In genomic region chr1:131827787-131828258, GRCm38 (mm10) we compare ENCODE assay signal across 8 mouse cellular contexts. TPM values are rescaled to one million over a fixed set of nuclear protein-coding genes. Genes with fewer than 3 reads are reported as not detected.
DNase-seq lines count a peak whose midpoint lies in the region; ATAC-seq and TF ChIP-seq lines count a peak whose summit lies in the region.

No protein-coding gene starts in this region.

- H3K4me2 ChIP-seq in forebrain, embryonic 12.5 days = peak overlapping the region; percentile 82
- peak overlapping the region; percentile 85 for H3K4me2 ChIP-seq in heart, postnatal 0 days (ENCODE audit: low read depth, low read length)
- H3K4me2 ChIP-seq in liver, embryonic 16.5 days (ENCODE audit: low read depth, low read length) = peak overlapping the region; percentile 94
- H3K4me2 ChIP-seq in neural tube, embryonic 13.5 days = peak overlapping the region; percentile 76

- peak; percentile 78; the same call in 1 of the 2 replicates for TF ChIP-seq EP300 in heart, postnatal 0 days (IDR thresholded peaks at IDR 0.05; ENCODE audit: low read depth)

- TF ChIP-seq POLR2A in testis, adult 2 months (IDR thresholded peaks at IDR 0.05; ENCODE audit: control insufficient read depth, low read depth, low read length) = peak; percentile 75; the same call in 1 of the 2 replicates

- DNase-seq in c-Kit-positive CD71-positive TER-119-positive erythroid progenitor cells, embryonic 14.5 days (ENCODE audit: low spot score) = peak; percentile 91
- peak; percentile 92 for DNase-seq in heart, postnatal 0 days (ENCODE audit: low spot score)
- DNase-seq in kidney, postnatal 4 days = peak; percentile 97

- peak overlapping the region; percentile 82 for H3K9ac ChIP-seq in forebrain, embryonic 12.5 days
- peak overlapping the region; percentile 81 for H3K9ac ChIP-seq in heart, postnatal 0 days (replicated peaks; ENCODE audit: low read depth, low read length)
- H3K9ac ChIP-seq in liver, embryonic 16.5 days (ENCODE audit: low read depth, low read length) = peak overlapping the region; percentile 70
- peak overlapping the region; percentile 77 for H3K9ac ChIP-seq in neural tube, embryonic 13.5 days

- ATAC-seq in forebrain, embryonic 12.5 days (ENCODE audit: low FRiP score) = peak; percentile 96
- peak; percentile 96 for ATAC-seq in heart, postnatal 0 days (ENCODE audit: insufficient read depth, low read depth)
- peak; percentile 91 for ATAC-seq in liver, embryonic 16.5 days (ENCODE audit: low read depth)
- peak; percentile 96 for ATAC-seq in neural tube, embryonic 13.5 days (ENCODE audit: low read depth)

- peak overlapping the region; percentile 70 for H3K27ac ChIP-seq in forebrain, embryonic 12.5 days
- H3K27ac ChIP-seq in heart, postnatal 0 days (ENCODE audit: low read depth) = peak overlapping the region; percentile 80
- no peak overlapping the region for H3K27ac ChIP-seq in liver, embryonic 16.5 days (ENCODE audit: low read length)
- peak overlapping the region; percentile 83 for H3K27ac ChIP-seq in neural tube, embryonic 13.5 days (replicated peaks)
- H3K27ac ChIP-seq in testis, adult 2 months (ENCODE audit: control insufficient read depth, insufficient read depth, low read depth, low read length) = peak overlapping the region; percentile 81

- H3K4me3 ChIP-seq in E14TG2a.4 (replicated peaks; ENCODE audit: low read length) = peak overlapping the region; percentile 96
- H3K4me3 ChIP-seq in forebrain, embryonic 12.5 days (replicated peaks) = peak overlapping the region; percentile 71
- peak overlapping the region; percentile 83 for H3K4me3 ChIP-seq in heart, postnatal 0 days (ENCODE audit: low read depth, low read length)
- H3K4me3 ChIP-seq in liver, embryonic 16.5 days (ENCODE audit: low read depth, low read length) = peak overlapping the region; percentile 66
- peak overlapping the region; percentile 76 for H3K4me3 ChIP-seq in neural tube, embryonic 13.5 days
- H3K4me3 ChIP-seq in testis, adult 2 months (ENCODE audit: control insufficient read depth, low read depth, low read length) = peak overlapping the region; percentile 97

- H3K4me1 ChIP-seq in E14TG2a.4 (replicated peaks; ENCODE audit: low read depth, low read length) = peaks cover 84% of the 10 kb centered on the region
- H3K4me1 ChIP-seq in forebrain, embryonic 12.5 days = peaks cover 36% of the 10 kb centered on the region
- peaks cover 23% of the 10 kb centered on the region for H3K4me1 ChIP-seq in heart, postnatal 0 days (ENCODE audit: control insufficient read depth, insufficient read depth)
- peaks cover 10% of the 10 kb centered on the region for H3K4me1 ChIP-seq in liver, embryonic 16.5 days (ENCODE audit: control insufficient read depth, low read depth, low read length)
- H3K4me1 ChIP-seq in neural tube, embryonic 13.5 days (replicated peaks) = peaks cover 46% of the 10 kb centered on the region
- H3K4me1 ChIP-seq in testis, adult 2 months (ENCODE audit: control insufficient read depth, insufficient read depth, low read length) = peaks cover 15% of the 10 kb centered on the region

- TF ChIP-seq CTCF in E14TG2a.4 (conservative IDR thresholded peaks at IDR 0.05; ENCODE audit: low read length) = no peak
- TF ChIP-seq CTCF in heart, postnatal 0 days (IDR thresholded peaks at IDR 0.05; ENCODE audit: low read depth) = no peak
- TF ChIP-seq CTCF in testis, adult 2 months (IDR thresholded peaks at IDR 0.05; ENCODE audit: control insufficient read depth, insufficient read depth, insufficient replicate concordance, low read depth, low read length) = no peak

- WGBS in forebrain, embryonic 12.5 days = under 1% methylated on average over 35 of the region's 36 CpGs
- under 1% methylated on average over 33 of the region's 36 CpGs for WGBS in heart, postnatal 0 days
- 0% methylated on average over 36 of the region's 36 CpGs for WGBS in liver, embryonic 16.5 days (ENCODE audit: insufficient replicate concordance)
- WGBS in neural tube, embryonic 13.5 days = under 1% methylated on average over 36 of the region's 36 CpGs

- H3K9me3 ChIP-seq in E14TG2a.4 (ENCODE audit: low read length) = no peaks in the 10 kb centered on the region
- H3K9me3 ChIP-seq in forebrain, embryonic 12.5 days = no peaks in the 10 kb centered on the region
- H3K9me3 ChIP-seq in heart, postnatal 0 days (replicated peaks; ENCODE audit: control insufficient read depth, low read length) = no peaks in the 10 kb centered on the region
- H3K9me3 ChIP-seq in liver, embryonic 16.5 days (replicated peaks; ENCODE audit: control insufficient read depth, low read length) = no peaks in the 10 kb centered on the region
- no peaks in the 10 kb centered on the region for H3K9me3 ChIP-seq in neural tube, embryonic 13.5 days

- H3K27me3 ChIP-seq in E14TG2a.4 (ENCODE audit: insufficient read depth, low read length) = no peaks in the 10 kb centered on the region
- H3K27me3 ChIP-seq in forebrain, embryonic 12.5 days = no peaks in the 10 kb centered on the region
- H3K27me3 ChIP-seq in heart, postnatal 0 days (ENCODE audit: control insufficient read depth, insufficient read depth, low read length) = no peaks in the 10 kb centered on the region
- H3K27me3 ChIP-seq in liver, embryonic 16.5 days (ENCODE audit: control insufficient read depth, insufficient read depth, low read depth, low read length) = no peaks in the 10 kb centered on the region
- 0 out of 2 replicates have a peak, but pooled peaks cover 4% of the 10 kb centered on the region for H3K27me3 ChIP-seq in neural tube, embryonic 13.5 days
- no peaks in the 10 kb centered on the region for H3K27me3 ChIP-seq in testis, adult 2 months (ENCODE audit: control insufficient read depth, insufficient read depth, low read length)

- peaks cover 37% of the 10 kb centered on the region for H3K36me3 ChIP-seq in E14TG2a.4 (ENCODE audit: insufficient read depth, low read length)
- peaks cover 17% of the 10 kb centered on the region for H3K36me3 ChIP-seq in forebrain, embryonic 12.5 days (replicated peaks)
- peaks cover 22% of the 10 kb centered on the region for H3K36me3 ChIP-seq in heart, postnatal 0 days (replicated peaks; ENCODE audit: control insufficient read depth, insufficient read depth, low read length)
- no peaks in the 10 kb centered on the region for H3K36me3 ChIP-seq in liver, embryonic 16.5 days (ENCODE audit: control insufficient read depth, insufficient read depth)
- H3K36me3 ChIP-seq in neural tube, embryonic 13.5 days = peaks cover 7% of the 10 kb centered on the region; the same call in 1 of the 2 replicates
- H3K36me3 ChIP-seq in testis, adult 2 months (ENCODE audit: control insufficient read depth, insufficient read depth, low read length) = no peaks in the 10 kb centered on the region

RNA-seq across cellular contexts. Expression of gene Slc41a1, which starts 0.5 kb away (rescaled TPM):
- polyA plus RNA-seq in forebrain, embryonic 12.5 days (2016; fragmentation: Nextera tagmentation; extraction: Ambion mirVana) = 10.2 and 11.5 TPM in 2 replicates
- total RNA-seq in heart, postnatal 0 days (2014; rRNA removed; ENCODE audit: low replicate concordance) = 24.2 and 29.7 TPM in 2 replicates
- 9.0 and 10.3 TPM in 2 replicates for polyA plus RNA-seq in heart, postnatal 0 days (2015; fragmentation: Nextera tagmentation; extraction: Ambion mirVana)
- 1.0 and 1.2 TPM in 2 replicates for polyA plus RNA-seq in liver, embryonic 16.5 days (2015; fragmentation: Nextera tagmentation; extraction: Ambion mirVana)
- polyA plus RNA-seq in neural tube, embryonic 13.5 days (2015; fragmentation: Nextera tagmentation; extraction: Ambion mirVana) = 13.0 and 13.9 TPM in 2 replicates
- 17.3 and 18.8 TPM in 2 replicates for polyA plus RNA-seq in testis, adult 2 months (2012; rRNA removed)

RNA-seq across cellular contexts. Expression of gene Pm20d1, which starts 30.6 kb away (rescaled TPM):
- polyA plus RNA-seq in forebrain, embryonic 12.5 days (2016; fragmentation: Nextera tagmentation; extraction: Ambion mirVana) = 0.34 and 0.35 TPM in 2 replicates
- 1.6 and 3.5 TPM in 2 replicates for total RNA-seq in heart, postnatal 0 days (2014; rRNA removed; ENCODE audit: low replicate concordance)
- polyA plus RNA-seq in heart, postnatal 0 days (2015; fragmentation: Nextera tagmentation; extraction: Ambion mirVana) = 4.8 and 6.4 TPM in 2 replicates
- 5.4 and 6.4 TPM in 2 replicates for polyA plus RNA-seq in liver, embryonic 16.5 days (2015; fragmentation: Nextera tagmentation; extraction: Ambion mirVana)
- 0.14 and 0.29 TPM in 2 replicates for polyA plus RNA-seq in neural tube, embryonic 13.5 days (2015; fragmentation: Nextera tagmentation; extraction: Ambion mirVana)
- 0.28 and 0.31 TPM in 2 replicates for polyA plus RNA-seq in testis, adult 2 months (2012; rRNA removed)

RNA-seq across cellular contexts. Expression of gene Rab29, which starts 39.2 kb away (rescaled TPM):
- polyA plus RNA-seq in forebrain, embryonic 12.5 days (2016; fragmentation: Nextera tagmentation; extraction: Ambion mirVana) = 9.7 and 10.7 TPM in 2 replicates
- total RNA-seq in heart, postnatal 0 days (2014; rRNA removed; ENCODE audit: low replicate concordance) = 14.7 and 16.6 TPM in 2 replicates
- polyA plus RNA-seq in heart, postnatal 0 days (2015; fragmentation: Nextera tagmentation; extraction: Ambion mirVana) = 18.8 and 21.1 TPM in 2 replicates
- 9.4 and 10.0 TPM in 2 replicates for polyA plus RNA-seq in liver, embryonic 16.5 days (2015; fragmentation: Nextera tagmentation; extraction: Ambion mirVana)
- 10.5 and 11.4 TPM in 2 replicates for polyA plus RNA-seq in neural tube, embryonic 13.5 days (2015; fragmentation: Nextera tagmentation; extraction: Ambion mirVana)
- polyA plus RNA-seq in testis, adult 2 months (2012; rRNA removed) = 2.6 and 3.0 TPM in 2 replicates
